Mouse (Mus musculus) frontal cortex, postnatal 14 days (tissue): ENCODE measurements around the gene Ralgapb.
A peak's percentile ranks its signal among the peaks of the same experiment; 100 is the strongest.
"Not testable (repeated sequence)": the region's sequence is repeated elsewhere in the genome, so short reads cannot be mapped to it uniquely, and the experiment has no call there.

Experiments used
- DNase-seq, 2 experiments: peaks; one replicate each; pipeline ENCODE4 v3.0.0; 2022; ENCODE audit warnings: low spot score in 2 of 2

Ralgapb gene

DNA sequence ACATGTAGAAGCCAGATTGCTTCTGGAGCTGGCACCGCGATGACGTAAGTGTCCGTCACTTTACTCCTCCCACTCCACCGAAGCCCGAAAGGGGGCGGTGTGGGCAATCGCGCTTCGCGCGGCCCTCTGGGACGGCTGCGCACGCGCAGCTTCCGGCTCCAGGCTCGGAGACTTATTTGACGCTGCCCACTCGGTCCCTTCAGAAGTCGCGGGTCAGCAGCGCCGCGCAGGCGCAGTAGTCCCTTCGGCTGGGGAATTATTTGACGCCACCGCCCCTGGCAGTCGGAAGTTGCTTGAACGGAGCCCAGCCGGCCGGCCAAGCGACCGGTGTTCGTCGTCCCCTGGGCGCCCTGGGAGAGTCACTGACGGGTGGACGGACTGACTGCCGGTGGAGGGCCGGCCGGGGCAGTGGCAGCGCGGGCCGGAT is at the start of gene Ralgapb:
Gene Ralgapb (plus strand): TSS at position 254 of the 427 bp plus-strand sequence.
- peak; percentile 98 to 99 for DNase-seq

- peak; percentile 79 to 80 for DNase-seq
These were observed 48.6 kb upstream of the Ralgapb start for GRCm38 (mm10) chr2:158360873-158361677.

GRCm38 (mm10) chr2:158361678-158362320 is 47.8 kb upstream of the Ralgapb start:
- DNase-seq = no peak

GRCm38 (mm10) chr2:158364175-158364574 is 45.5 kb upstream of the Ralgapb start:
- DNase-seq = no peak

- DNase-seq = no peak
These were observed 44.4 kb upstream of the Ralgapb start for GRCm38 (mm10) chr2:158365099-158365850.

GRCm38 (mm10) chr2:158367654-158368053 is 42.0 kb upstream of the Ralgapb start:
- no peak for DNase-seq

DNA sequence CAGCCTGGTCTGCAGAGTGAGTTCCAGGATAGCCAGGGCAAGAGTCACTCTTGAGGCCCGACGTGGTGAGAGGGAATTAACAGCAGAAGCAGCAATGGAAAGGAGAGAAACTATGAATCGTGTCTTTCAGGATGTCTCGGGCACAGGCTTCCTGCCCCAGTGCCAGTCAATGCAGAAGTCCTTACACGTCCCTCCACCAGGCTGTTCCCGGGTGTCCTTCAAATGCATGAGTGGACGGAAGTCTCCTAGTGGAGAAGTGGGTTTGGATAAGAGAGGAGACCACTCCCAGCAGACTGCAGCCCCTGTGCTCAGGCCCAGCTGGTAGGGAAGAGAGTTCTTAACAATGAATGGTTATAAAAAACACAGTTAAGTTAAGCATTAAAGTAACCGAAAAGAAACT is 41.3 kb upstream of the Ralgapb start:
- no peak for DNase-seq

GRCm38 (mm10) chr2:158369474-158370172 is 40.0 kb upstream of the Ralgapb start:
- no peak for DNase-seq

- no peak for DNase-seq
These were observed 39.5 kb upstream of the Ralgapb start for GRCm38 (mm10) chr2:158370173-158370550.

GRCm38 (mm10) chr2:158373061-158373460 is 36.6 kb upstream of the Ralgapb start:
- no peak for DNase-seq

GRCm38 (mm10) chr2:158373516-158373915 is 36.1 kb upstream of the Ralgapb start:
- DNase-seq = no peak

DNA sequence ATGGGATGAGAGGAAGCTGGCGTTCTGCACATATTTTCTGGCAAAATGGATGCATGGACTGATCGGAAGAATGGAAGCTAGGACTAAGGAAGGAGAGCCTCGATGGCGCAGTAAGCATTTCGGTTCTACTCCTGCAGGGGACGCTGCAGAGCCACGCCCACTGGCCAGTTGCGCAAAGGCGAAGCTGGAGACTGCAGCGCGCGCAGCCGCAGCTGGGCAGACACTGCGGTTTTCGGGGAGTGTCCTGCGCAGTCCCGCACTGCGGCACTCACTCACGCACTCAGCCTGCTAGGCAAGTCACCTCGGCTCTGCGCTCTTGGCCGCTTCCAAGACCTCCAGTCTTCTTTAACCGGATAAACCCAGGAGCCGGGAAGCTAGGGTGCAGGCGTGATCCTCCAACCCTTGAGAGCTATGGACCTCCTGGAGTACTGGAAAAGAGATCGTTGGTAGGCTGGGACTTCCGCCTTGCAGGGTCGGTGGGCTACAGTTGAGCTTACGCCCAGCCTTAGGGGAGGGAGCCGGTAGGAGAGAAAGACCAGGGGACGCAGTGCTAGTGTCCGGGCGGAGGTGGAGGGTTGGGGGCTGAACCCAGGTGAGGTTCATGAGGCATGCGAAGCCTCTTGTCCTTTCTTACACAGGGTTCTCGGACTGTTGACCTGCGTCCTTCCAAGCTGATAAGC is 34.1 kb upstream of the Ralgapb start, which contains the start of gene Snhg11:
Gene Snhg11 (plus strand): TSS at position 196 of the 680 bp plus-strand sequence.
- DNase-seq = peak; percentile 87

DNA sequence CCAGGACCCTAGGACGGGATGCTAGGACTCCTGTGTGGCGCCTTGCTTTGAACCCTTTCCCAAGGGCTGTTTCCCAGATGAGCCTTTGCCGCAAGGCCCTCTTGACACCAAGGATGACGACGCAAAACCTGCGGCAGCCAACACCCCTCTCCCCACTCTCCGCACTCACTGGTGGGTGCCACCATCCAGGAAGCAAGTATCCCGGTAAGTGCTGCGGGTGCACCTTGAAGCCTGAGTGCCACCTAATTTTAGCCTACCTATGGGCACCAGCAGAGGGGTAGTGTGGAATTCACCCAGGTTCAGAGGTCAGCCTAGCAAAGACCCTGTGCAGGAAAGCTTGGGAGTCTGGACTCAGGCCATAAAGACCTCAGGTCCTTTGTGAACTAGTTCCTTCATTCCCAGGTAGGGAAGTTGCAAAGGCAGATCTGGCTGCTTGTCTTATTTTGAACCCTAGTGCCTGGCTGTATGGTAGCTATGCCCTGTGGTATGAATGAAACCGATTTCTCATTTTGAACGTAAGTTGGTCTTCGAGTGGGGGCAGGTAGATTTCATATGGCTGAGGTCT is 33.4 kb upstream of the Ralgapb start:
- DNase-seq = no peak

DNA sequence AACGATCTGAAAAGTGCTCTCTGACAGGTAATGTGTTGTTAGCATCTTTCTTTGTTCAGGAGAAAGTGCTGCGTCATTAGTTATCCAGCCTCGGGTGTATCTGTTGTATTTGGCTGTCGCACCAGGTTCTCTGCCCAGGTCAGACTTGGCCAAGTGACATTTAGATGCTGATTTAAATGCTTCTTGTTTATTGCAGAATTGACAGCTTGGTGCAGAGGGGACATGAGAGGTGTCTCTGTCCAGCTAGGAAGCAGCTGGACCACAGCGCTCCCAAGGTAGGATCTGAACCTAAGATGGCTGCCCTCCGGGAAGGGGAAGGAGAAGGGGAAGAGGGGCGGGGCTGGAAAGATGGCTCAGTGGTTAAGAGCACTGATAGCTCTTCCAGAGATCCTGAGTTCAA is 32.9 kb upstream of the Ralgapb start:
- peak in 1 of 2 experiments; percentile 42 for DNase-seq

- no peak for DNase-seq
These were observed 31.8 kb upstream of the Ralgapb start for GRCm38 (mm10) chr2:158377811-158378210.

- DNase-seq = peak in 1 of 2 experiments; percentile 46
These were observed 30.1 kb upstream of the Ralgapb start for GRCm38 (mm10) chr2:158379354-158380078.

GRCm38 (mm10) chr2:158386072-158386471 is 23.6 kb upstream of the Ralgapb start:
- DNase-seq = no peak

- DNase-seq = no peak
These were observed 20.2 kb upstream of the Ralgapb start for GRCm38 (mm10) chr2:158389421-158389820.

GRCm38 (mm10) chr2:158396369-158396768 is 13.3 kb upstream of the Ralgapb start:
- DNase-seq = no peak

- DNase-seq = not testable (repeated sequence)
These were observed 12.5 kb upstream of the Ralgapb start for GRCm38 (mm10) chr2:158397140-158397539.
